Mouse (Mus musculus) forebrain, postnatal 0 days (tissue): ENCODE measurements around the gene Rab11a. TPM values are rescaled to one million over a fixed set of nuclear protein-coding genes. Genes with fewer than 3 reads are reported as not detected.
"Not testable (repeated sequence)": the region's sequence is repeated elsewhere in the genome, so short reads cannot be mapped to it uniquely, and the experiment has no call there.

Experiments used
- ATAC-seq: fragments of 200-750 bp; cut with Nextera tagmentation; 2 replicates; pipeline ENCODE4 v1.8.0; 2017; ENCODE audit warnings: mild to moderate bottlenecking, moderate library complexity
- DNase-seq: peaks from one replicate; pipeline ENCODE4 v3.0.0-alpha.2; 2015
- H3K27ac ChIP-seq: fragments of 300-500 bp; sonication (generic); 2 replicates; pipeline ENCODE4 v1.5.1; 2014; ENCODE audit warnings: low read depth, mild to moderate bottlenecking, antibody characterized with exemption, low read length, moderate library complexity, mixed read lengths
- H3K27me3 ChIP-seq: fragments of 300-500 bp; sonication (generic); 2 replicates; pipeline ENCODE4 v1.6.1; 2014; ENCODE audit warnings: mild to moderate bottlenecking, low read length, mixed read lengths; ENCODE audit not compliant: insufficient read depth
- H3K36me3 ChIP-seq: fragments of 300-500 bp; sonication (generic); 2 replicates; pipeline ENCODE4 v1.6.1; 2014; ENCODE audit warnings: mild to moderate bottlenecking, moderate library complexity; ENCODE audit not compliant: insufficient read depth
- H3K4me1 ChIP-seq: fragments of 300-500 bp; sonication (generic); 2 replicates; pipeline ENCODE4 v1.6.1; 2014; ENCODE audit warnings: antibody characterized with exemption; ENCODE audit not compliant: insufficient read depth
- H3K4me2 ChIP-seq: fragments of 300-500 bp; sonication (generic); 2 replicates; pipeline ENCODE4 v1.6.1; 2014; ENCODE audit warnings: low read depth, mild to moderate bottlenecking, moderate library complexity
- H3K4me3 ChIP-seq: fragments of 300-500 bp; sonication (generic); 2 replicates; pipeline ENCODE4 v1.5.1; 2014; ENCODE audit warnings: low read depth, low read length, mixed read lengths
- H3K9ac ChIP-seq: fragments of 300-500 bp; sonication (generic); 2 replicates; pipeline ENCODE4 v1.6.1; 2014; ENCODE audit warnings: mild to moderate bottlenecking
- H3K9me3 ChIP-seq: fragments of 300-500 bp; sonication (generic); 2 replicates; pipeline ENCODE4 v1.6.1; 2016; ENCODE audit warnings: low read length
- CTCF ChIP-seq: sonication (generic); IDR thresholded peaks from 2 replicates; pipeline ENCODE4 v1.5.1; 2016; ENCODE audit warnings: antibody characterized with exemption, control low read depth, low read depth
- WGBS: fragments of 180-500 bp; shearing (Covaris S2); extraction: QIAGEN DNeasy Blood & Tissue Kit; methylation state at CpG from one replicate; pipeline ENCODE4 v1.1.7; 2014; 5-methylcytosine and 5-hydroxymethylcytosine counted together
- polyA plus RNA-seq: library from polyadenylated mRNA; unstranded; fragments of >200 nt; fragmentation: Nextera tagmentation; extraction: Ambion mirVana; gene quantifications from 2 replicates; pipeline ENCODE4 v1.2.1, GENCODE M21; 2015
- total RNA-seq: library from RNA; depleted of rRNA; stranded (reverse); fragments of >200 nt; gene quantifications from 2 replicates; pipeline ENCODE4 v1.2.3, GENCODE M21; 2014

Rab11a gene
- total and polyA plus RNA-seq, 2 experiments from 2014 or later: 236 to 471 TPM

DNA sequence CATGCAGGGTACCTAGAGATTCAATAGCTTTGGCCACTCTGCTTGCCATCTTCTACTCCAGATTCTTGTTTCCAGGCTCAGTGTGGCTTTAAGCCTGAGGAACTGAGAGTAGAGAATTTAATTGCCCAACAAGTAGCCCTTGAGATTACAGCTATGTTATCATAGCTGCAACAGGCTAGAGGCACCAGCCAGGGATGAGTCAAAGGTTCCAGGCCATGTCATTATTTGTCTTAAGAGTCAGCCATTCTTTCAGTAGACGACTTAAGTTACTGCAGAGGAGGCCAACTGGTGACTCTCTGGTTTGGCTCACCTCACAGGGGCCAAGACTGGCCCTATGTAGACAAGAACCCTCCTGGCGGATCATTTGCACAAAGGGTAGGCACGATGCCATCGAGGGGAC, 41.2 kb downstream of the Rab11a start:
- Histone ChIP-seq H3K4me1 (no peaks in the 10 kb centered on the region), H3K4me3 (no peak overlapping the region)
- 87% methylated on average over 4 of the region's 4 CpGs for WGBS

DNA sequence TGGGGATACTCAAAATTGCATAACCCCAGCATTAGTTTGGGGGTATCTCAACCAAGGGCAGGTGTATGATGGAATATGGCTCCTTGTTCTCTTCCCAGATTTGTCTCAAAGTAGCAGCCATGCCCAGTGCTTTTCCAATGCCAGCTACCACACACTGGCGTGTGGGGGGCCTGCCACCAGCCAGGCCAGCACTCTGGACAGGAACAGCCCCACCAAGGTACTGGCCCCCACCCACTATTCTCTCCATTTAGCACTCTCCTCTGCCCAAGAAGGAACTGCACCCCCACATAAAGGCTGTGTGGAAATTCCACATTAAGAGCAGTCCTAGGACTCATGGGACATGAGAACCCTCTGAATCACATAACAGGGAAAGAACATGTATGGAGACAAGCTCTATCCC, 42.3 kb downstream of the Rab11a start:
- Histone ChIP-seq H3K9me3 (no peaks in the 10 kb centered on the region), H3K36me3 (peaks cover 22% of the 10 kb centered on the region), H3K27ac (no peak overlapping the region), H3K4me3 (no peak overlapping the region), H3K4me1 (no peaks in the 10 kb centered on the region), H3K9ac (no peak overlapping the region), H3K27me3 (no peaks in the 10 kb centered on the region), H3K4me2 (no peak overlapping the region)
- WGBS: 100% methylated on average over 1 of the region's 1 CpGs
- no peak for DNase-seq
- ATAC-seq: no peak
- TF ChIP-seq CTCF: no peak

More for the DNA sequence above, 41.2 kb downstream of the Rab11a start:
- Histone ChIP-seq H3K36me3 (peaks cover 22% of the 10 kb centered on the region), H3K4me2 (no peak overlapping the region), H3K9ac (no peak overlapping the region), H3K27ac (no peak overlapping the region), H3K9me3 (no peaks in the 10 kb centered on the region), H3K27me3 (no peaks in the 10 kb centered on the region)
- DNase-seq: no peak
- TF ChIP-seq CTCF: no peak
- no peak for ATAC-seq

DNA sequence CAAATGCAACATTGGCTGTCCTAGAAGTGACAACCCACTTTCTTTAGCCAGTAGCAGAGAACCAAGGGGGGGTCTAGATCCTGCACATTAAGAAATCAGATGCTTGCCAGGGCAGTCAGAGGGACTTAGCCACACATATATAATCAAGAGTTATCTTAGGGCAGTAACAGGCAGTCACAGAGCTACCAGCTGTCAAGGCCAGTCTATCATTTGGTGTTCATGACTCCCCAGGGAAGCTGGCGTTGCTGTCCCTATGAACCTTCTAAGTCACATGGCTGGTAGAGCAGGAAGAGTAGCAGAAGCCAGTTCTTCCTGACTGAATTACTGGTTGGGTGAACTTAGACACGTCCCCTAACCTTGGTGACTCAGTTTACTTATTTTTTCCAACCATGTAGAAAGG, 44.5 kb downstream of the Rab11a start:
- H3K4me2 ChIP-seq: no peak overlapping the region
- no peaks in the 10 kb centered on the region for H3K9me3 ChIP-seq
- no peak overlapping the region for H3K27ac ChIP-seq
- no peak for TF ChIP-seq CTCF
- H3K9ac ChIP-seq: no peak overlapping the region
- no peaks in the 10 kb centered on the region for H3K4me1 ChIP-seq
- ATAC-seq (no peak), DNase-seq (no peak)
- WGBS: 85% methylated on average over 2 of the region's 2 CpGs
- peaks cover 22% of the 10 kb centered on the region for H3K36me3 ChIP-seq
- no peaks in the 10 kb centered on the region for H3K27me3 ChIP-seq
- no peak overlapping the region for H3K4me3 ChIP-seq

DNA sequence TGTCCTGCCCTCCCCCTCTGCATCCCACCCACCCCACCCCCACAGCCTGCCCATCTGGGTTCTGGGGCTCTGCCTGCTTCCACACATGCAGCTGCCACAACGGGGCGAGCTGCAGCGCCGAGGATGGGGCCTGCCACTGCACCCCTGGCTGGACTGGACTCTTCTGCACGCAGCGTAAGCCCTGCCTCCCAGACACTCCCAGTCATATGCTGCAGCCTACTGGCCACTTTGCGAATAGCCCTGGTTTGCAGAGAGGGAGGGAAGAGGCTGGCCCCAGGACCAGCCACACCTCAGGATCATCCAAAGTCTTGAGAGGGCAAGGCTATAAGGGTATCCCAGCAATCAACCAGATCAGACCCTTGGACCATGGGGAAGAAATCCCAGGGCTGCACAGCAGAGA, 46.4 kb downstream of the Rab11a start:
- Histone ChIP-seq H3K9me3 (no peaks in the 10 kb centered on the region), H3K27ac (no peak overlapping the region), H3K9ac (no peak overlapping the region), H3K4me3 (no peak overlapping the region), H3K4me2 (no peak overlapping the region), H3K27me3 (no peaks in the 10 kb centered on the region), H3K4me1 (no peaks in the 10 kb centered on the region), H3K36me3 (peaks cover 18% of the 10 kb centered on the region)
- WGBS: 6% methylated on average over 7 of the region's 7 CpGs
- DNase-seq: peak; percentile 74
- peak; percentile 91 for ATAC-seq
- peak; percentile 95 for TF ChIP-seq CTCF

DNA sequence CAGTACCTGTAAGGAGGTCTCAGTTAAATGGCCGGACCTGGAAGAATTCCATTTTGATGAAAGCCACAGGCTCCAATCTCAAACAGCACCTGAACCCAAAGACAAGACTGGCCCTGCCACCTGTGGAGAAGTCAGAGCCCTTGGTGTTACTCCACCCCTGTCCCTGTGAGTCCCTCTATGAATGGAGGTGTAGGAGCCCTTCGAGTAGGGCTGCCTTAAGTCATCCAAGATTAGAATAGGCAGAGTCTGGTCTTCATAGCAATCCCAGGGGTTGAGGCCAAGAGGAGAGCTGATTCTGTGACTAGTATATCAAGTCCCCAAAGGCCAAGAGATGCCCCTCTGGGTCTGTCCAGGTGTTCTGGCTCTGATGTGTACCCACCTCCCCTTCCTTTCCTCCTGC, 46.8 kb downstream of the Rab11a start:
- peaks cover 18% of the 10 kb centered on the region for H3K36me3 ChIP-seq
- H3K4me1 ChIP-seq: no peaks in the 10 kb centered on the region
- TF ChIP-seq CTCF: no peak
- H3K4me3 ChIP-seq: no peak overlapping the region
- no peak overlapping the region for H3K27ac ChIP-seq
- no peaks in the 10 kb centered on the region for H3K9me3 ChIP-seq
- no peak overlapping the region for H3K4me2 ChIP-seq
- DNase-seq: no peak
- ATAC-seq: 0 out of 2 replicates have a peak, but pooled peaks have one; percentile 7
- H3K27me3 ChIP-seq: no peaks in the 10 kb centered on the region
- no peak overlapping the region for H3K9ac ChIP-seq
- 84% methylated on average over 2 of the region's 2 CpGs for WGBS

DNA sequence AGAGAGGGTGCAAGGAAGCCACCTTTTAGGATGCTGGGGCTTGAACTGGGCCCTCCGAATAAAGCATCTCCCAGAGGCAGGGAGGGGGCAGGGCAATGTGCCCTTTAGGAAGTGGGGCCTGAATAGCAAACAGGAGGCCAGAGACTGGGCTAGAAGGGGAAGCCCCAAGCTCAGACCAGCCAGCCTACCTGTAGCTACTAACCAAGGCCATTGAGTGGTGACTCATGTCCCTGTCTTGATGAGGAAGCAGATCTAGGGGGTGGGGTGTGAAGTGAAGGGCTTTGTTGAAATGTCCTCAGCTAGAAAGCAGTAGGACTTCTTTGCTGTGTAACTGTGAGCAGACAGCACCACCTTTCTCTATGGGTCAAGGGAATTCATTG, 49.6 kb downstream of the Rab11a start:
- Histone ChIP-seq H3K4me2 (no peak overlapping the region), H3K4me1 (no peaks in the 10 kb centered on the region), H3K9me3 (no peaks in the 10 kb centered on the region), H3K27ac (no peak overlapping the region), H3K27me3 (no peaks in the 10 kb centered on the region), H3K4me3 (no peak overlapping the region), H3K36me3 (no peaks in the 10 kb centered on the region), H3K9ac (no peak overlapping the region)
- no peak for TF ChIP-seq CTCF
- no peak for ATAC-seq
- WGBS: 56% methylated on average over 1 of the region's 1 CpGs
- DNase-seq: no peak

DNA sequence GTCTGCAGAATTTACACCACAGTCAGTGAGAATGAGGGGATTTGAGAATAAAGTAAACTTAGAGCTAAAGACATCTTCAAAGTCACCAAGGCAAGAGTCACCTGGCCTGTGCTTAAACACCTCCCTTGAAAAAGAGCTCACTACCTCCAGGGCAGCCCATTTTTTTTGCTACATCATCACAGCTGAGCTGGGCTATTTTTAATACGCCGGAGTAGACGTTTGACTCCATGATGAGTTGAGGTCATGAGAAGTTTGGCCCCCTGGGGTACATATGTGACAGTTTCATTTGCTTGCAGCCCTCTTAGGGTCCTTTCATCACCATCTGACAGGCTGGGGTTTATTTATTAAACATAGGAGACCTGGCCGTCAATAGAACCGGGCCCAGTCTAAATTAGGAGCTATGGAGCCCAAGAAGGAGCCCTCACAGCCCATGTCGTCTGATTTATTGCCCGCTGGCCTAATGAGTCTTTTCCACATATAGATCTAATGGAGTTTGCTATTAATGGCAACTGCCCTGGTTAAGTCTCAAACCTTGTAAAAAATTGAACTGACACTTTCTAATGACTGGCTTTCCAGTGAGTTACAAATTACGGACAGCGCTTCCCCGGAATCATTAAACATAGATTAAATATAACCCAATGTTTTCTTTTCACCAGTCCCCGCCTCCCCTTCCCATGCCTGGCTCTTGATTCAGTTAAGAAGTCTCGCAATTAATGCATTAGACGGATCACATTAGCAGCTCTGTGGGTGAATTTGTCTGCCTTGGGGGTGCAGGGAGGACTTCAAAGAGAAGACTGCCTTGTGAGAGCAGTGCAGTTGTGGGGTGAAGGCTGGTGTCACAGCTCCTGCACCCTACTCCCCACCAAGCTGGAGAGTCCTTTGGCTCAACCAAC, 50.2 kb downstream of the Rab11a start:
- Histone ChIP-seq H3K9me3 (no peaks in the 10 kb centered on the region), H3K4me1 (no peaks in the 10 kb centered on the region), H3K9ac (no peak overlapping the region), H3K27ac (no peak overlapping the region), H3K4me3 (no peak overlapping the region), H3K4me2 (no peak overlapping the region), H3K27me3 (no peaks in the 10 kb centered on the region), H3K36me3 (no peaks in the 10 kb centered on the region)
- WGBS: 52% methylated on average over 13 of the region's 13 CpGs
- ATAC-seq: no peak
- TF ChIP-seq CTCF: no peak
- DNase-seq: no peak

DNA sequence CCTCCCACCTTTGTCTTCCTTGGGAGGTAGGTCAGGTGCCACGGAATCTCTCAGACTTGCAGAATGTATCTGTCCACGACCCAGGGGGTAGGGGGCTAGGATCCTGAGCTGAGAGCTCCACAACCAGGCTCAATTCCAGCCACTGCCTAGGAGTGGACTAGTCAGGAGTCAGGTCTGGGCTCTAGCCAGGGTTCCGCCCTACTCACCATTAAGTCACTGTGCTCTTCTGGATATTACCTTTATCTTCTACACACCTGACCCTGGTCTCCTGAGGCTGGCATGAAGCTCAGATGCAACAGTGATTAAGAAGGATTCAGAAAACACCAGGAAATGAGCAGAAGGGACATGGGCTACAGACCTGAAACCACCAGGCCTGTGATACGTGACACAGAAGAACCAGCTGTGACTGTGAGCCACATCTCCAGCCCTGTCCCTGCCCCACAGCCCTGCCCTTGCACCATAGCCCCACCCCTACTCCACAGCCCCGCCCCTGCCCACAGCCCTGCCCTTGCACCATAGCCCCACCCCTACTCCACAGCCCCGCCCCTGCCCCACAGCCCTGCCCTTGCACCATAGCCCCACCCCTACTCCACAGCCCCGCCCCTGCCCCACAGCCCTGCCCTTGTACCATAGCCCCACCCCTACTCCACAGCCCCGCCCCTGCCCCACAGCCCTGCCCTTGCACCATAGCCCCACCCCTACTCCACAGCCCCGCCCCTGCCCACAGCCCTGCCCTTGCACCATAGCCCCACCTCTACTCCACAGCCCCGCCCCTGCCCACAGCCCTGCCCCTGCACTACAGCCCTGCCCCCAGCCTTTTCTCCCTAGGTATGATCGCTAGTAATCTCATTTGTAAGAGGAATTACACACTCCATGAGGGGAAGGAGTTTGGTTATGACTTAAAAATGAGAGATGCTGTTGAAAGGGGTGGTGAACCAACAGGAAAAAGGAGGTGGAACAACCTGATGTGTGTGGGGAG, 65.9 kb downstream of the Rab11a start:
- H3K36me3 ChIP-seq, H3K4me1 ChIP-seq, H3K27me3 ChIP-seq, H3K4me3 ChIP-seq, ATAC-seq, H3K9me3 ChIP-seq, H3K27ac ChIP-seq, H3K9ac ChIP-seq, DNase-seq, H3K4me2 ChIP-seq: not testable (repeated sequence)
- 28% methylated on average over 11 of the region's 11 CpGs for WGBS
